Mouse (Mus musculus) small intestine, adult 2 months (tissue): Measurements from ENCODE around the gene Eif2b4.

Source experiments
- CTCF ChIP-seq: fragments of 200-500 bp; IDR thresholded peaks from 2 replicates; pipeline ENCODE4 v1.5.1; 2012; ENCODE audit warnings: low read depth, mild to moderate bottlenecking, control low read depth, inconsistent platforms, low read length, moderate library complexity, mixed read lengths; ENCODE audit not compliant: insufficient replicate concordance, insufficient read length; ENCODE audit errors: extremely low read depth
- POLR2A ChIP-seq: fragments of 200-500 bp; IDR thresholded peaks from 2 replicates; pipeline ENCODE4 v1.6.1; 2012; ENCODE audit warnings: low read depth, mild to moderate bottlenecking, control low read depth, inconsistent platforms, low read length, moderate library complexity

- TF ChIP-seq CTCF (no peak), POLR2A (no peak)
These were observed 29.5 kb upstream of the Eif2b4 start for GRCm38 (mm10) chr5:31222696-31223095.
